Mouse (Mus musculus) stomach, postnatal 0 days (tissue): ENCODE measurements around the gene Erich6. TPM values are rescaled to one million over a fixed set of nuclear protein-coding genes. Genes with fewer than 3 reads are reported as not detected.

Source experiments
- ATAC-seq: fragments of 200-750 bp; cut with Nextera tagmentation; 2 replicates; pipeline ENCODE4 v1.8.0; 2017; ENCODE audit not compliant: low FRiP score, low TSS enrichment
- DNase-seq: peaks from one replicate; pipeline ENCODE4 v3.0.0-alpha.2; 2016; ENCODE audit warnings: low spot score
- H3K27ac ChIP-seq: fragments of 300-500 bp; sonication (generic); replicated peaks from 2 replicates; pipeline ENCODE4 v1.5.1; 2014; ENCODE audit warnings: mild to moderate bottlenecking, control low read depth
- H3K27me3 ChIP-seq: fragments of 300-500 bp; sonication (generic); 2 replicates; pipeline ENCODE4 v1.6.1; 2014; ENCODE audit warnings: low read length; ENCODE audit not compliant: control insufficient read depth, insufficient read depth
- H3K36me3 ChIP-seq: fragments of 300-500 bp; sonication (generic); 2 replicates; pipeline ENCODE4 v1.6.1; 2014; ENCODE audit warnings: low read length, mixed read lengths; ENCODE audit not compliant: control insufficient read depth, insufficient read depth
- H3K4me1 ChIP-seq: fragments of 300-500 bp; sonication (generic); replicated peaks from 2 replicates; pipeline ENCODE4 v1.6.1; 2014; ENCODE audit warnings: antibody characterized with exemption; ENCODE audit not compliant: control insufficient read depth, insufficient read depth
- H3K4me2 ChIP-seq: fragments of 300-500 bp; sonication (generic); replicated peaks from 2 replicates; pipeline ENCODE4 v1.6.1; 2014; ENCODE audit warnings: low read depth, mild to moderate bottlenecking, control low read depth, moderate library complexity
- H3K4me3 ChIP-seq: fragments of 300-500 bp; sonication (generic); 2 replicates; pipeline ENCODE4 v1.5.1; 2014; ENCODE audit warnings: low read depth, low read length, control low read depth
- H3K9ac ChIP-seq: fragments of 300-500 bp; sonication (generic); 2 replicates; pipeline ENCODE4 v1.6.1; 2014; ENCODE audit warnings: mild to moderate bottlenecking, low read length, control low read depth, mixed read lengths
- H3K9me3 ChIP-seq: fragments of 300-500 bp; sonication (generic); 2 replicates; pipeline ENCODE4 v1.6.1; 2016; ENCODE audit warnings: low read length; ENCODE audit not compliant: control insufficient read depth
- CTCF ChIP-seq: IDR thresholded peaks from 2 replicates; pipeline ENCODE4 v1.5.1; 2016; ENCODE audit warnings: antibody characterized with exemption, low read depth, mild to moderate bottlenecking, moderate library complexity
- EP300 ChIP-seq: optimal IDR thresholded peaks from 2 replicates; pipeline ENCODE3; 2016; ENCODE audit warnings: antibody characterized with exemption
- WGBS: fragments of 180-500 bp; shearing (Covaris S2); extraction: QIAGEN DNeasy Blood & Tissue Kit; methylation state at CpG from one replicate; pipeline ENCODE4 v1.1.7; 2014; 5-methylcytosine and 5-hydroxymethylcytosine counted together
- polyA plus RNA-seq: library from polyadenylated mRNA; unstranded; fragments of >200 nt; fragmentation: Nextera tagmentation; extraction: Ambion mirVana; gene quantifications from 2 replicates; pipeline ENCODE4 v1.2.1, GENCODE M21; 2015

Gene Erich6
- polyA plus RNA-seq, 1 experiment from 2014 or later, result 0.04 TPM

- H3K4me1 ChIP-seq, result no peaks in the 10 kb centered on the region
- no peaks in the 10 kb centered on the region for H3K27me3 ChIP-seq
- no peaks in the 10 kb centered on the region for H3K9me3 ChIP-seq
- 55% methylated on average over 17 of the region's 17 CpGs for WGBS
- DNase-seq (peak; percentile 47), ATAC-seq (0 out of 2 replicates have a peak, but pooled peaks have one; percentile 35)
- H3K4me2 ChIP-seq, result no peak overlapping the region
- no peak overlapping the region for H3K4me3 ChIP-seq
- H3K27ac ChIP-seq, result no peak overlapping the region
- TF ChIP-seq EP300 (no peak), CTCF (peak; percentile 92)
- no peak overlapping the region for H3K9ac ChIP-seq
- no peaks in the 10 kb centered on the region for H3K36me3 ChIP-seq
These were observed 18.5 kb upstream of the Erich6 start for GRCm38 (mm10) chr3:58655362-58656130.

- no peaks in the 10 kb centered on the region for H3K4me1 ChIP-seq
- no peak for TF ChIP-seq EP300
- TF ChIP-seq CTCF, result peak; percentile 59
- no peak overlapping the region for H3K4me3 ChIP-seq
- no peak overlapping the region for H3K27ac ChIP-seq
- no peak overlapping the region for H3K9ac ChIP-seq
- peak; percentile 19 for DNase-seq
- H3K4me2 ChIP-seq, result no peak overlapping the region
- no peaks in the 10 kb centered on the region for H3K36me3 ChIP-seq
- 57% methylated on average over 5 of the region's 5 CpGs for WGBS
- no peaks in the 10 kb centered on the region for H3K27me3 ChIP-seq
- ATAC-seq, result no peak
- no peaks in the 10 kb centered on the region for H3K9me3 ChIP-seq
These were observed 16.9 kb upstream of the Erich6 start for GRCm38 (mm10) chr3:58653907-58654306.

DNA sequence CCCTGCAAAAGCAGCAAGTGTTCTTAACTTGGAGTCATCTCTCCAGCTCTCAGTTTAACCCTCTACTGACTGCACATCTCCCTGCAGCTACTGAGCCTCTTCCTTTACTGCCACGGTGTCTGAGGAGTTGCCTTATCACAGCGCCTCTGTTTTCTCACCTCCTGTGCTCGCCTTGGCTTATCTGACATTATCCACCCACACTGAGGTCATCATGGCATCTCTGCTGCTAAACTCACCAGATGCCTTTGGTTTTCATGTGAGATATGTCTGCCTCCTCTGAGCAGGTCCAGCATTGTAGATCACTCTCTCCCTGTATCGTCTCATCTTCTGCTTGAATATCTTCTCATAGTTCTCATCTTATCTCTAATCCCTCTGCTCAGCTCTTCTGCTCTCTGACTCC, 13.3 kb upstream of the Erich6 start:
- no peak overlapping the region for H3K9ac ChIP-seq
- no peak overlapping the region for H3K4me3 ChIP-seq
- no peaks in the 10 kb centered on the region for H3K4me1 ChIP-seq
- whole genome bisulfite sequencing, result 58% methylated on average over 4 of the region's 4 CpGs
- H3K36me3 ChIP-seq, result no peaks in the 10 kb centered on the region
- no peak overlapping the region for H3K27ac ChIP-seq
- ATAC-seq (no peak), DNase-seq (no peak)
- H3K27me3 ChIP-seq, result no peaks in the 10 kb centered on the region
- TF ChIP-seq EP300 (no peak), CTCF (no peak)
- no peaks in the 10 kb centered on the region for H3K9me3 ChIP-seq
- H3K4me2 ChIP-seq, result no peak overlapping the region

GRCm38 (mm10) chr3:58647179-58647578, 10.2 kb upstream of the Erich6 start:
- no peak for DNase-seq
- 60% methylated on average over 2 of the region's 2 CpGs for WGBS
- Histone ChIP-seq H3K9ac (no peak overlapping the region), H3K27me3 (no peaks in the 10 kb centered on the region), H3K4me2 (no peak overlapping the region), H3K27ac (no peak overlapping the region), H3K4me1 (no peaks in the 10 kb centered on the region), H3K9me3 (no peaks in the 10 kb centered on the region), H3K36me3 (no peaks in the 10 kb centered on the region), H3K4me3 (no peak overlapping the region)
- no peak for ATAC-seq
- no peak for TF ChIP-seq CTCF
- no peak for TF ChIP-seq EP300

DNA sequence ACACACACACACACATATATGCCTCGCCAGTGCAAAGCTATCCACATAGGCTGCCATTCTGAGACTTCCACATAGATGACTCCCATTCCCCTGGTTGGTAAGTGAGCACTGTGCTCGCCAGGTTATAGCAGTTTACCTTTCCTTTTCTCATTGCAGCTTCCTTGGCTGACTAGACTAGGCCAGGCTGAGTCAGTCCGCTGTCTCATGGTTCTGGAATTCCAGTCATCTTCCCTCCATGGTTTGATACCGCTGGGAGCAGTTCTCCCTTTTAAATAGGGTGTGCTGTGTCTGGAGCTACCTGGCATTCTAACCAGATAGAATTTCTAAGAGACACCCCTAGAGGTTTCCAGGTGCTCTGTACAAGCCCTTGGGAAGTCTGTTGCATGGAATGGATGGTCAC, 9.2 kb upstream of the Erich6 start:
- no peaks in the 10 kb centered on the region for H3K27me3 ChIP-seq
- no peak overlapping the region for H3K9ac ChIP-seq
- no peak overlapping the region for H3K27ac ChIP-seq
- no peak overlapping the region for H3K4me2 ChIP-seq
- no peak for TF ChIP-seq EP300
- no peak for TF ChIP-seq CTCF
- ATAC-seq (no peak), DNase-seq (no peak)
- H3K4me1 ChIP-seq, result no peaks in the 10 kb centered on the region
- 71% methylated on average over 4 of the region's 4 CpGs for WGBS
- no peaks in the 10 kb centered on the region for H3K36me3 ChIP-seq
- H3K9me3 ChIP-seq, result no peaks in the 10 kb centered on the region
- no peak overlapping the region for H3K4me3 ChIP-seq

- Histone ChIP-seq H3K9ac (no peak overlapping the region), H3K27me3 (no peaks in the 10 kb centered on the region), H3K27ac (no peak overlapping the region), H3K4me1 (no peaks in the 10 kb centered on the region), H3K4me2 (no peak overlapping the region), H3K9me3 (no peaks in the 10 kb centered on the region), H3K36me3 (no peaks in the 10 kb centered on the region), H3K4me3 (no peak overlapping the region)
- TF ChIP-seq EP300 (no peak), CTCF (no peak)
- ATAC-seq (no peak), DNase-seq (no peak)
- WGBS, result 78% methylated on average over 2 of the region's 2 CpGs
These were observed 5.3 kb downstream of the Erich6 start for GRCm38 (mm10) chr3:58631693-58632092.
